Mouse (Mus musculus) liver, postnatal 0 days (tissue): ENCODE data around the gene Nrip1. TPM values are rescaled to one million over a fixed set of nuclear protein-coding genes. Genes with fewer than 3 reads are reported as not detected.

Experiments used
- ATAC-seq: fragments of 200-750 bp; cut with Nextera tagmentation; 2 replicates; pipeline ENCODE4 v1.8.0; 2017; ENCODE audit warnings: mild to moderate bottlenecking, moderate library complexity
- DNase-seq: peaks from one replicate; pipeline ENCODE4 v3.0.0-alpha.2; 2016
- H3K27ac ChIP-seq: fragments of 300-500 bp; sonication (generic); 2 replicates; pipeline ENCODE4 v1.5.1; 2014; ENCODE audit warnings: antibody characterized with exemption, moderate library complexity, mild to moderate bottlenecking, low read depth
- H3K27me3 ChIP-seq: fragments of 300-500 bp; sonication (generic); 2 replicates; pipeline ENCODE4 v1.6.1; 2014; ENCODE audit warnings: low read length, control low read depth, mixed read lengths; ENCODE audit not compliant: insufficient read depth
- H3K36me3 ChIP-seq: fragments of 300-500 bp; sonication (generic); replicated peaks from 2 replicates; pipeline ENCODE4 v1.6.1; 2014; ENCODE audit warnings: mild to moderate bottlenecking, control low read depth, low read length, moderate library complexity, mixed read lengths; ENCODE audit not compliant: insufficient read depth
- H3K4me1 ChIP-seq: fragments of 300-500 bp; sonication (generic); 2 replicates; pipeline ENCODE4 v1.6.1; 2014; ENCODE audit warnings: antibody characterized with exemption, mild to moderate bottlenecking, control low read depth; ENCODE audit not compliant: insufficient read depth
- H3K4me2 ChIP-seq: fragments of 300-500 bp; sonication (generic); 2 replicates; pipeline ENCODE4 v1.6.1; 2014; ENCODE audit warnings: low read depth, mild to moderate bottlenecking, low read length, moderate library complexity, mixed read lengths
- H3K4me3 ChIP-seq: fragments of 300-500 bp; sonication (generic); 2 replicates; pipeline ENCODE4 v1.5.1; 2014; ENCODE audit warnings: low read depth, low read length
- H3K9ac ChIP-seq: fragments of 300-500 bp; sonication (generic); replicated peaks from 2 replicates; pipeline ENCODE4 v1.6.1; 2014; ENCODE audit warnings: mild to moderate bottlenecking, moderate library complexity
- H3K9me3 ChIP-seq: fragments of 300-500 bp; sonication (generic); 2 replicates; pipeline ENCODE4 v1.6.1; 2016; ENCODE audit warnings: mild to moderate bottlenecking, control low read depth, low read length, mixed read lengths
- CTCF ChIP-seq: sonication (generic); IDR thresholded peaks from 2 replicates; pipeline ENCODE4 v1.5.1; 2016; ENCODE audit warnings: antibody characterized with exemption, low read depth
- EP300 ChIP-seq: IDR thresholded peaks from 2 replicates; pipeline ENCODE4 v1.6.1; 2016; ENCODE audit warnings: antibody characterized with exemption, low read depth, mild to moderate bottlenecking
- WGBS: fragments of 180-500 bp; shearing (Covaris S2); extraction: QIAGEN DNeasy Blood & Tissue Kit; methylation state at CpG from one replicate; pipeline ENCODE4 v1.1.7; 2014; ENCODE audit not compliant: insufficient replicate concordance; 5-methylcytosine and 5-hydroxymethylcytosine counted together
- polyA plus RNA-seq: library from polyadenylated mRNA; unstranded; fragments of >200 nt; fragmentation: Nextera tagmentation; extraction: Ambion mirVana; gene quantifications from 2 replicates; pipeline ENCODE4 v1.2.1, GENCODE M21; 2015

Gene Nrip1
- polyA plus RNA-seq, 1 experiment from 2014 or later, result 11.2 TPM

DNA sequence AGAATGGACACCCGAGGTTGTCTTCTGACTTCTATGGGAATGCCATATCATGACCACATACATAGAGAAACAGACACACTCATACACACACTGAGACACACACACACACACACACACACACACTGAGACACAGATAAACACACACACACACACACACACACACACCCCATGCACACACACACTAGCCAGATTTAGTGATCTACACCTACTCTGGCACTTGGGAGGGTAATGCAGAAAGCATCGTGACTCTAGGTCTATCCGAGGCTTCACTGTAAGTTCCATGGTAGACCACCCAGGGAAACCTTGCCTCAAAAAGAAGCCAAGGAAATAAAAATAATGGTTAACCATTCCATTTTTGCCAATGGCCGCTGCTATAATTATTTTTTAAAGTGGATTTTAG is 134.8 kb downstream of the Nrip1 start:
- no peaks in the 10 kb centered on the region for H3K36me3 ChIP-seq
- no peak overlapping the region for H3K9ac ChIP-seq
- TF ChIP-seq EP300, result no peak
- no peak for TF ChIP-seq CTCF
- H3K27me3 ChIP-seq, result no peaks in the 10 kb centered on the region
- H3K4me3 ChIP-seq, result no peak overlapping the region
- no peak overlapping the region for H3K4me2 ChIP-seq
- no peak overlapping the region for H3K27ac ChIP-seq
- no peaks in the 10 kb centered on the region for H3K9me3 ChIP-seq
- ATAC-seq (no peak), DNase-seq (no peak)
- no peaks in the 10 kb centered on the region for H3K4me1 ChIP-seq
- 89% methylated on average over 4 of the region's 4 CpGs for WGBS
